Mouse (Mus musculus) induced T-regulatory cell, adult 2 months (primary cell): ENCODE data around the gene Met.

ENCODE experiments used
- DNase-seq: peaks from one replicate; pipeline ENCODE4 v3.0.0-alpha.2; 2012; ENCODE audit warnings: low read depth

Met gene

GRCm38 (mm10) chr6:17492062-17492461 lies 28.5 kb downstream of the Met start:
- no peak for DNase-seq

DNA sequence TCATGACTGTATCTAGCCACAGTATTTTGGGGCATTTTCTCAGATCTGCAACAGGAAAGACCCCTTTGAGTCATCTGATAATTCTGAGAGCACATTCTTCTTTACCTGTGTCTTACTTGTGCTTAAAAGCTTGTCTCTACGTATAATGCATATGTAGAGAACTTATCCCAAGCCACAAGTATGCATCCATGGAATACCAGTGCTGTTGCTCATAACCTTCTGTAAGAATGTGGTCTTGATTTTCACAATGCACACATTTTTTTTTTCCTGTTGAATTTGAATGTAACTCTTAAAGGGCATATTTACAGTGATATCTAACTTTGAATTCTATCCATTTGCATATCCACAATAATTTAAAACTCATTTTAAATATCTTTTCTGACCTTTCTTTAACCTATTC lies 31.8 kb downstream of the Met start:
- no peak for DNase-seq

- DNase-seq: no peak
These were observed 33.8 kb downstream of the Met start for GRCm38 (mm10) chr6:17497366-17497765.

DNA sequence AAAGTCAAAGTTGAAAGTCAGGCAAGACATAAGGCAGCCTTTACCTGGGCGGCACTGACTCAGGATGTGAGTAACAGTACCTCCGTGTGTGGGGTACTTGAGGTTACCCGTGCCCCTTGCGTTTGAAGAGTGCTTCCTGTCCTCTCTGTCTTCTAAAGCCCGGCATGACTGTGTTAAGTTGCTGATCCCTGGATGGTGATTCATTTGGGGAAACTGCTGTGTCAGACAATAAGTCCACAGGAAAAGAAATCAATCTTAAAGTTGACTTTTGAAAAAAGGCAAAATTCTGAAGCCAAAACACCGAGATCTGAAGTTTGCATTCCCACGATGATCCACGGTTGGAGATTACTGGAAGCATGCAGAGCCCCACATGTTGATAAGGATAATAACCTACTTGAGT lies 35.2 kb downstream of the Met start:
- DNase-seq: peak; percentile 2

DNA sequence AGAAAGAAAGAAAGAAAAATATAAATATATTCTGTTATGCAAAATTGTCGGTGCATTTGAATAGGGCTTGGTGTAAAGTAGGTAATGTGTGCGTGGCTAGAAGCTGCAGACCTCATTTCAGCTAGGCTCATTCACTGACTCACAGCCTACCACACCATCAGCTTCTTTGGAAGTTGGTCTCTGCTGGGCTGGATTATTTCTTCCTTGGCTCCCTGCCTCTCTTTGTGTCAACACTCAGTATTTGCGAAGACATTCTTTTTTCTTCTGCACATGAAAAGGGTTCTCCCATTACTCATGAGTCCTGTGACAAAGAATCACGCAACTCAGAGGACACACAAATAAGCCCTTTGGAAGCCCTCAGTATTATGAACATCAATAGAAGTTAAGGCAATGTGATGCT lies 37.8 kb downstream of the Met start:
- DNase-seq: no peak

DNA sequence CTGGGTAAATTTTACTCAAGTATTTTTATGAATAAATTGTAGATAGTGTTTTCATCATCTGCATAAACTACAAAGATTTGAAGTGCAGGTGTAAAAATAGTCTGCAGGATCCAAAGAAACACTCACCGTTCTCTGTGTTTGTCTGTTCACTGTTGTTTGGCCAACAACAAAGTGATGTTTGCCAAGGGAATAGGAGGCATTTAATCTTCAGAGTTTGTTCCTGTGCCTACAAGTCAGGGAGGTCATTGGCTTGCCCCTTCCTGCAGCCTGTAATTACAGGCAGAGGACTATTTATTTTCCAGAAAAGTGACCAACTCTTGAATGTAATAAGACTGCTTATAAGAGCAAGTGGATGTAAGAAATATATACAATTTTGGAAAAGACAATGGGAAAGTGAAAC lies 38.7 kb downstream of the Met start:
- no peak for DNase-seq

DNA sequence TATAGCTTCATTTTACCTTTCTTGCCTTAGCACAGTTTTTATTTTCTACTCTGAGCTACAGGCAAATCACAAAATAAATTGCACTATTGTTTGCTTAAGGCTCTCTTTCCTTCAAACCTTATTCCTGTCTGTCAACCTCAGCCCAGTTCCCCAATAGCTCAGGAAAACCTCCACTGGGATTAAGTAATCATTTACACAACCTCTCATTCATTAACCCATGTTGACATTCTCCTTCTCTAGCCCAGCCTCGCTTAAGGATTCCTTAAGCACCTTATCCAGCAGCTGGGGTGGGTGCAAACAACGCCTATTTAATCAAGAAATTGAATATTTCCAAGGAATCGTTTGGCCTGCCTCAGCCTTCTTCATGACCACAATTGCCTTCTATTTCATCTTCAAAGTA lies 40.1 kb downstream of the Met start:
- no peak for DNase-seq

DNA sequence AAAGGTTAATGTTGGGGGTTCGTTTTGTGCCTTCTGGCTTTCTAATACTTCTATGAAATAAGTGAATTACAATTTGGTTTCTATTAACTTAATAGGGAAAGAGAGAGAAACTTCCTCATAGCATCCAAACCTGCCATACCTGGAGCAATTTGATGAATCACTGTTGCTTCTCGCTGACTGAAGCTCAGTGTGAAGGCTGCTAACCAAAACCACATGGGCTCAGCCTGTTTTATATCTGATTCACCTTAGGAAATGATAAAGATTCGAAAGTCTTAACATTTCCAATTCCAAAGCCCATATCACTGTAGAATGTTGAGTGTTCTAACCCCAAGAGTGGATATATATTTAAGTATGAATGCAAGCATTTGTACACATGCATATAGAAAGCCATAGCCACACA lies 41.9 kb downstream of the Met start:
- no peak for DNase-seq

GRCm38 (mm10) chr6:17506831-17507230 lies 43.2 kb downstream of the Met start:
- DNase-seq: no peak

GRCm38 (mm10) chr6:17508184-17508583 lies 44.6 kb downstream of the Met start:
- DNase-seq: no peak

- DNase-seq: no peak
These were observed 45.2 kb downstream of the Met start for GRCm38 (mm10) chr6:17508604-17509372.

GRCm38 (mm10) chr6:17513381-17513780 lies 49.8 kb downstream of the Met start:
- no peak for DNase-seq

- DNase-seq: no peak
These were observed 52.3 kb downstream of the Met start for GRCm38 (mm10) chr6:17515775-17516460.

GRCm38 (mm10) chr6:17521901-17522717 lies 58.5 kb downstream of the Met start:
- DNase-seq: no peak

GRCm38 (mm10) chr6:17522917-17523316 lies 59.3 kb downstream of the Met start:
- DNase-seq: no peak

- no peak for DNase-seq
These were observed 66.1 kb downstream of the Met start for GRCm38 (mm10) chr6:17529490-17530269.

- no peak for DNase-seq
These were observed 78.0 kb downstream of the Met start for GRCm38 (mm10) chr6:17541615-17542014.

DNA sequence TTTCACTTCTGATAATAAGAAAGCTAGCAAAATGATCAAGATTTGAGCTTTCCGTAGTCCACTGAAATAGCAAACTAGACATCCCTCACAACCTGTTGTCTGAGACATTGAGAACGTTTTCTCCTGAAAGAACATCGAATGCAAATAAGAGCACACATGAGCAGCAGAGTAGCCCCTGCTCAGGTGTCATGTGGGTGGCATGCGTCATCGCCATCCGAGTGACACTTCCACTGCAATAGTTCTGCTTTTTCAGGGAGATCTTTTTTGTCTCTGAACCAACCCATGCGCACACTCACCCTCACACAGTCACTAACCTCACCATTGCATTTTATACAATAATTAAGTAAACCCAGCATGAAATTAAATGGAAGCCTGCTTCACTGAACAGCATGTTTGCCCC lies 78.8 kb downstream of the Met start:
- DNase-seq: no peak

DNA sequence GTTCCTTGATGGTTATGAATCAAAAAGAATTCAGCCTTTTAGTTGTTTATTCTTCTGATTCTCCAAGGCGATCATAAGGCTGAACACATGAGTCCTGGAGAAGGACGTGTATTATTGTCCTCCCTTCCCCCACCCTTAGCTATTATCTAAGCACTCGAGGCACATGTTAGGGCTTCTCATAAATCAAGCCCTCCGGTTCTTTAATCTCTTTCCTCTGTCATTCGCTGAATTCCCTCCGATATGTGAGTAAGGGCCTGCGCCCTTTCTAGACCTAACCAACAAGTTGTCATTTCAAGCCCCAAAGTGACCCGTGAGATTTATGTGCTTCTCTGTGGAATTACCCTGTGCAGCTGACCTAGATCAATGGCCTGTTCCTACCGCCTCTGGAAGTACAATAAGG lies 81.9 kb downstream of the Met start:
- DNase-seq: no peak

GRCm38 (mm10) chr6:17546341-17546740 lies 82.7 kb downstream of the Met start:
- DNase-seq: no peak

- DNase-seq: no peak
These were observed 83.2 kb downstream of the Met start for GRCm38 (mm10) chr6:17546825-17547224.

DNA sequence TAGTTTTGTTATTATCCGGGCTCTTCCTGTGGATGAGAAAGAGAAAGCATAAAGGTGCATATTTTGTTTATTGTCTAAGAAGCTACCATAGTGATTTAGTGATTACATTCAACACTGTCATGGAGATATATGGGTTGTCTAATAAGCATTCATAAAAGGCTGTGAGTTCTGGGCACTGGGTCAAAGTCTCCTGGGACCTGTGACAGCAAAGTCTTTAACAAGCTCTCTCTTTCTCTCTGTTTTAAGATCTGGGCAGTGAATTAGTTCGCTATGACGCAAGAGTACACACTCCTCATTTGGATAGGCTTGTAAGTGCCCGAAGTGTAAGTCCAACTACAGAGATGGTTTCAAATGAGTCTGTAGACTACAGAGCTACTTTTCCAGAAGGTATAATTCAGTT lies 85.2 kb downstream of the Met start:
- DNase-seq: no peak
